Mouse (Mus musculus) spleen, adult 12 weeks (tissue): ENCODE measurements around the gene Usp32.

ENCODE experiments used
- DNase-seq: peaks from one replicate; pipeline ENCODE4 v3.0.0; 2022; ENCODE audit warnings: low spot score

Usp32 gene

GRCm38 (mm10) chr11:85123267-85123992 is 16.5 kb downstream of the Usp32 start:
- no peak for DNase-seq

GRCm38 (mm10) chr11:85122073-85122472 is 17.9 kb downstream of the Usp32 start:
- no peak for DNase-seq

GRCm38 (mm10) chr11:85117160-85117559 is 22.8 kb downstream of the Usp32 start:
- no peak for DNase-seq

- DNase-seq = no peak
These were observed 23.7 kb downstream of the Usp32 start for GRCm38 (mm10) chr11:85116084-85116844.

- DNase-seq = no peak
These were observed 30.0 kb downstream of the Usp32 start for GRCm38 (mm10) chr11:85109957-85110356.

- no peak for DNase-seq
These were observed 32.7 kb downstream of the Usp32 start for GRCm38 (mm10) chr11:85107217-85107616.

GRCm38 (mm10) chr11:85105836-85106235 is 34.1 kb downstream of the Usp32 start:
- no peak for DNase-seq

GRCm38 (mm10) chr11:85103763-85104162 is 36.2 kb downstream of the Usp32 start:
- no peak for DNase-seq

GRCm38 (mm10) chr11:85095116-85095515 is 44.8 kb downstream of the Usp32 start:
- no peak for DNase-seq

- no peak for DNase-seq
These were observed 53.7 kb downstream of the Usp32 start for GRCm38 (mm10) chr11:85086253-85086652.

GRCm38 (mm10) chr11:85067871-85068270 is 72.1 kb downstream of the Usp32 start:
- DNase-seq = no peak

- no peak for DNase-seq
These were observed 81.4 kb downstream of the Usp32 start for GRCm38 (mm10) chr11:85058562-85058961.

- DNase-seq = no peak
These were observed 82.4 kb downstream of the Usp32 start for GRCm38 (mm10) chr11:85057544-85057943.

- no peak for DNase-seq
These were observed 83.1 kb downstream of the Usp32 start for GRCm38 (mm10) chr11:85056901-85057300.

GRCm38 (mm10) chr11:85055561-85055960 is 84.4 kb downstream of the Usp32 start:
- no peak for DNase-seq

GRCm38 (mm10) chr11:85039256-85039655 is 100.7 kb downstream of the Usp32 start:
- no peak for DNase-seq

- no peak for DNase-seq
These were observed 126.8 kb downstream of the Usp32 start for GRCm38 (mm10) chr11:85013121-85013520.

GRCm38 (mm10) chr11:85003566-85003965 is 136.4 kb downstream of the Usp32 start:
- DNase-seq = no peak

- DNase-seq = no peak
These were observed 144.7 kb downstream of the Usp32 start for GRCm38 (mm10) chr11:84995241-84995640.

GRCm38 (mm10) chr11:84992996-84993395 is 147.0 kb downstream of the Usp32 start:
- DNase-seq = no peak

- no peak for DNase-seq
These were observed 151.5 kb downstream of the Usp32 start for GRCm38 (mm10) chr11:84988341-84988919.

- no peak for DNase-seq
These were observed 154.5 kb downstream of the Usp32 start for GRCm38 (mm10) chr11:84985421-84985820.

GRCm38 (mm10) chr11:84980697-84981096 is 159.3 kb downstream of the Usp32 start:
- no peak for DNase-seq
